Mouse (Mus musculus) cerebellum, adult 11-12 months (tissue): Measurements from ENCODE around the gene Stbd1.

Source experiments
- DNase-seq: peaks from one replicate; pipeline ENCODE4 v3.0.0; 2022

The Stbd1 gene

GRCm38 (mm10) chr5:92602691-92603690, at the start of gene Stbd1:
Stbd1 (plus strand) TSS chr5:92603041.
- DNase-seq = no peak

- no peak for DNase-seq
Observed at GRCm38 (mm10) chr5:92553939-92554338, 48.9 kb upstream of the Stbd1 start.

DNA sequence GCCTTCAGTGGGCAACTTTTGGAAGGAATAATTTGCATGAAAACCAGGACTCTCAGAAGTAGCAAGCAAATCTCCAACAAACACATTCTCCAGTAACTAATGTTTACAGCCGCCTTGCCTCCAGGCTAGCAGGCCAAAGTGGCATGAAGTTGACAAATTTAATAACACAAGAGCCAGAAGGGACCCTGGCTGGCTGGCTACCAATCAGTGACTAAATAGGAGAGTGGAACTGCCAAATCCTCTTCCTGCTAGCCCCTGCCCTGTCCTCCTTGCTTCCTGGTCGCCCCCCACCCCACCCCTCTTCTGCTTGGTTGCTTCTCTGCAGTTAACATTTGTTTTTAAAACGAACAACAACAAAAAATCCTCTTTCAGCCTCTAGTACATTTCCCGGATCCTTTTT, 48.4 kb upstream of the Stbd1 start:
- DNase-seq = no peak

DNA sequence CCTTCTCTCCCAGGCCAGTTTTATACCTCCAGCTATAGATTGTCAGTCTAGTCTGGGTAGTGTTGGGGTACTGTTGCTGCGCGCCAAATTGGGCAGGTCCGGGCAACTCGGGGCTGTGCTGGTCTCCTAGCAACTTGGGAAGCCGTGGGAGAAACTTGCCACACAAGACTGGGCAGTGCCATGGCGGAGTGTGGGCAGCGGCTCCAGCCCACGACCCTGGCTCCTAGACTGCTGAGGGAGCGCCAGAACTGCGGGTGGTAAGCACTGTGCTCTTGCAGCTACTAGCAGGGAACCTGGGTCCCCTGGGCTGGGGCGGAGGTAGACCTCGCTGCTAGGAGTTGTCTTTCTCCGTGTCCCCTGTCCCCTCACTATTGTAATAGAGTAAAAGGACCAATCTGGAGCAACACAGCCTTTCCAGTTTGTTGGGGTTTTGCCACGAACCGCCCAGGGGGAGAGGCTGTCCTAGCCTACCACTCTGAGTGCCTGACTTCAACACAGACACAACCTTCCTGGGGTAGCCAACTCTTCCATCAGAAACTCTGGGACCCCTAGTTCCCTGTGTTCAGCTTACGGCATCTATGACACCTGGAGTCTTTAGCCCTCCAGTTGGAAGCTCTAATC, 47.8 kb upstream of the Stbd1 start, which contains the start of gene Fam47e:
Gene Fam47e, plus strand, starts transcription at position 179 of the 621 bp plus-strand sequence.
- no peak for DNase-seq

GRCm38 (mm10) chr5:92555905-92556304, 46.9 kb upstream of the Stbd1 start:
- DNase-seq = no peak

GRCm38 (mm10) chr5:92557508-92557907, 45.3 kb upstream of the Stbd1 start:
- DNase-seq = no peak

DNA sequence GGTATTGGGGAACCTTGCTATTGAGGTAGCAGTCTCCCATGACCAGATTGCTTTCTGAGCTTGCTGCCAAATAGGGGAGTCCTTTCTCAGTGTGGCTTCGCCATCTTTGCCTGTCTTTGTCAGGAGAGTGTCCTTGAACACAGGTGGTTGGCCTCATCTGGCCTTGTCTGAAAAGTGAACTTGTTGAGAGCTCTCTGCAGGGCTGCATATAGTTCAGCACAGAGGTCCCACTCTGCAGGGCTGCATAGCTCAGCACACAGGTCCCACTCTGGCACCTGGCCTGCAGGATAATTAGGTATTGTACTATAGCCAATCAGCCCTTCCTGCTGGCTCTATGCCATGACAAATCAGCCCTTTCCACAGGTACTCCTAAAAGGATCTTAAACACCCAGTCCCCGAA, 42.6 kb upstream of the Stbd1 start:
- DNase-seq = no peak

- no peak for DNase-seq
Observed at GRCm38 (mm10) chr5:92562002-92562401, 40.8 kb upstream of the Stbd1 start.

GRCm38 (mm10) chr5:92571232-92571631, 31.6 kb upstream of the Stbd1 start:
- DNase-seq = no peak

DNA sequence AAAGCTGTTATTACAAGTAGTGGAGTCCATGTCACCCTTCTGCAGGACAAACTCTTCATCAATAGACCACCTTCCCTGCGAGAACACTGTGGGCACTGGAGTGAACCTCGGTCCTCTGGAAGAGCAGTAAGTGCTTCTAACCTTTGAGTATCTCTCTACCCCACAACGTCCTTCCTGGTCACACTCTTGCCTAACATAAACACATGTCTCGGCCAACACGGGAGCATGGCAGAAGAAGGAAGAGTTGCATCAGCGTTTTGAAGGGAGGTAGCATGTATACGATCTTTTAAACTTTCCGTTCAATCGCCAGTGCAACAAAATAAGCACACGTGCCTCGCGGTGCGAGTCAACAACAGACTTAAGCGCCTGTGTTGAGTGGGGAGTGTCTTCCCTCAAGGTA, 23.3 kb upstream of the Stbd1 start:
- no peak for DNase-seq

DNA sequence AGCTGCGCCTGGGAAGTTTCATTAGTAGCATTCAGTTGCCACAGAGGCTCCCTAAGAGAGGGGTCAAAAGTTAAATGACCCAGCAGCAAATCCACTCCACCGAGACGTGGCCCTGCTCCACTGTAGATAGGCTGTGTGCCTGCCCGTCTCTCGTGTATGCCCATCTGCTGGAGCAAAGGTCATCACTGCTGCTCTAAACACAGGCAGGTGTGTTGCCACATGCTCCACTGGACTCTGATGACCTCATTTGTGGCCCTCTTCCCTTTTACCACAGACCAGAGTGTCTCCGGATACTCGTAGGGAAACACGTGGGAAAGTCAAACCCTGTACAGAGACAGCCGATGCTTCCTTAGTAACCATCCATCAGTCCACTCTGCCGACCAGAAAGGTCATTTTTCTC, 16.9 kb upstream of the Stbd1 start:
- DNase-seq = no peak

DNA sequence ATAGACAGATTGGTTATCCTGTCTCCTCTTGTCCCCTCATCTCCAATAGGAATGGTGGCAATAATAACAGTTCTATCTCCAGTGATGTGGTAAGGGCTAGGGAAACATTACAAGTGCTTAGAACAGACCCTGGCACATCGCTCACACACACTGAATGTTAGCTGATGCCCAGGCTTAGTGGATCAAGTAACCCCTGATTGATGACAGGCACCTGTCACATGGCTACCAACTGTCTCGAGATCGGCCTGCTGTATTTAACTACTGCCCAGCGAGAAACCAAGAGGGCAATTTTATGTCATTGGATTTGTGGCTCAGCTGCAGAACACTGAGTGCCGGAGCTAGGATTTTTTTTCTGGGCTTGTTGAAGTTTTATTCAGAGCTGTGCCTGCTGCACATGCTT, 7.8 kb upstream of the Stbd1 start:
- no peak for DNase-seq

DNA sequence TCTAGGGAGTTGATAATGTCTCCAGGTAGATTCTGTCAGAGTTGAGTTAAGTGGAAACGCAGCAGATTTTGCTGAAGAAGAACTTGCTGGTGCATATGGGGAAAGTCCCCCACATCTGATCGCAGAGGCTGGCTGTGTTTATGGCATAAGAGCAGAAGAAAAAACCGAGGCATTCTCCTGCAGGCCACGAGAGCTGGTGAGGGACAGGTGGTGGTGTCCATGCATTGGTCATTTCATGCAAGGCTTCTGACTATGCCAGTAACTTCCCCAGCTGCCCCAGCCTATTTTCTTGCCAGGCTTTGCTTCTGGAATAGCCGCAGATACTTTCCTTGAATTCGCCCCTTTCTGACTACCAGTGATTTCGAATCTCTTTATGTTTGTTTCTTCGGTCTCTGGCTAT, 6.0 kb upstream of the Stbd1 start:
- no peak for DNase-seq

DNA sequence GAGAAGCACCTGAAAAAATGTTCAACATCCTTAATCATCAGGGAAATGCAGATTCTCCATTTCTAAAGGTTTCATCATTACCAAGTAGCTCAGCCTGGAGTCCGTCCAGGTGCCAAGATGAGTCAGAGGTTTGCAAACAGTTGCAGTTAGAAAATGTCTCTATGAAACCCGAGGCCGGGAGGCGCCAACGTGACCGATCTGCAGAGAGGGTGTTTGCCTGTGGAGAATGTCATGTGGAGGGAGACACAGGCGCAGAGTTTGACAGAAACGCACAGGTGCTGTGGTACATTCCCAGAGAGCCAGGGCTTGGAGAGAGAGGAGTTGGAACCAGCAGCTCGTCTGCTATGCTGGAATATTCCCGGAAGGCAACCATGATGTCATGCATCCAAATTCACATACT, 3.8 kb upstream of the Stbd1 start:
- no peak for DNase-seq

GRCm38 (mm10) chr5:92604452-92605247, 1.8 kb downstream of the Stbd1 start:
- DNase-seq = no peak

- no peak for DNase-seq
Observed at GRCm38 (mm10) chr5:92607492-92608229, 4.8 kb downstream of the Stbd1 start.

GRCm38 (mm10) chr5:92612756-92613155, 9.9 kb downstream of the Stbd1 start:
- DNase-seq = no peak

DNA sequence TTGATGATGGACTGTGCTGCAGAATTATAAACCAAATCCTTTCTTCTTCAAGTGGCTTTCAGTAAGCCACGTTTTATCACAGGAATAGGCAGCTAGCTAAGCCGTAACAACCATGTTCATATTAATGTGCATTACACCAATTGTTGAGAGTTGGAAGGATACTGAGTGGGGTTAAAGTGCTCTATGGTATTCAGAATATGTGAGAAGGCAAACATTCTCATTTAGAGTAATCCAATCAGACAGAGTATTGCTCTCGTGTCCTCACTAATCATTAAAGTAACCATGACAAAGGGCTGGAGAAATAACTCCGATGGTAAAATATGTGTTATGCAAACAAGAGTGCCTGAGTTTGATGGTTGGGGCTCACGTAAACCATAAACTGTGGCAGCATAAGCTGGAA, 19.0 kb downstream of the Stbd1 start:
- DNase-seq = no peak

- no peak for DNase-seq
Observed at GRCm38 (mm10) chr5:92627896-92628295, 25.1 kb downstream of the Stbd1 start.

- no peak for DNase-seq
Observed at GRCm38 (mm10) chr5:92633526-92633925, 30.7 kb downstream of the Stbd1 start.

DNA sequence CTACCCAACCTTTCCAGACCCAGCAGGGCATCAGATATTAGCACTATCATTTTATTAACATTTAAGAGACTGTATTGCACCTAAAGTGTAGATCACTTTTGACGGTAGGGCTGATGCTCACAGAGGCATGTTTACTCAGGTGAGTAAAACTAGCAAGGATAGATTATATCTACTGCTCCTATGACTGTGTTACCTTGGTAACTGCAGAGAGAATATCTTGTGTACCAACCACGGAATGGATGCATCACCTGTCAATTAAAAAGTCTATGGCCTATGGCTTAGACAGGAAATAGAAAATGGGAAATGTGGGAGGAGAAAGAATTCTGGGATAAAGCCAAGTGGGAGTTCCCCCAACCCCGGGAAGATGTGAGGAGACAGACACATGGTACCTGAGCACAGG, 32.1 kb downstream of the Stbd1 start:
- no peak for DNase-seq

- DNase-seq = no peak
Observed at GRCm38 (mm10) chr5:92635891-92636290, 33.0 kb downstream of the Stbd1 start.

DNA sequence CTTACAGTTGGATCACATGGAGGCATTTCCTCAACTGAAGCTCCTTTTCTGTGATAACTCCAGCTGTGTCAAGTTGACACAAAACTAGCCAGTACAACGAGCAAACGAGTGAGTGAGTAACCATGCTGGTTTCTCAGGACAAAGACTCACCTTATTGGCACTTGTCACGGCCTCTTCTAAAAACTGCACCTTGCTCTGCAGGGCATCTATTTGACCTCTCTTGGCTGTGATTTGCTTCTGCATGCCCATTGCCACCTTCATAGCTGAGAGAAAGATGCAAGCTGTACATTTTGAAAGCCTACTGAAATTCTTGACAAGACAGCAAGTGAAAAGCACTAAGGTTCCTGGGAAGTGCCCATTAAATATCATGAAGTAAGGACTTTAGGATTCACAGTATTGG, 38.0 kb downstream of the Stbd1 start:
- no peak for DNase-seq
